Mouse (Mus musculus) effector memory CD4-positive, alpha-beta T cell, adult 5 months (primary cell): ENCODE measurements around the gene Loxl4. TPM values are rescaled to one million over a fixed set of nuclear protein-coding genes. Genes with fewer than 3 reads are reported as not detected.

ENCODE experiments used
- polyA plus RNA-seq: library from polyadenylated mRNA; unstranded; fragments of 100-300 nt; shearing (Covaris generic); gene quantifications from one replicate; pipeline ENCODE4 v1.2.1, GENCODE M21; 2017

Gene Loxl4
- 0.20 TPM for polyA plus RNA-seq

DNA sequence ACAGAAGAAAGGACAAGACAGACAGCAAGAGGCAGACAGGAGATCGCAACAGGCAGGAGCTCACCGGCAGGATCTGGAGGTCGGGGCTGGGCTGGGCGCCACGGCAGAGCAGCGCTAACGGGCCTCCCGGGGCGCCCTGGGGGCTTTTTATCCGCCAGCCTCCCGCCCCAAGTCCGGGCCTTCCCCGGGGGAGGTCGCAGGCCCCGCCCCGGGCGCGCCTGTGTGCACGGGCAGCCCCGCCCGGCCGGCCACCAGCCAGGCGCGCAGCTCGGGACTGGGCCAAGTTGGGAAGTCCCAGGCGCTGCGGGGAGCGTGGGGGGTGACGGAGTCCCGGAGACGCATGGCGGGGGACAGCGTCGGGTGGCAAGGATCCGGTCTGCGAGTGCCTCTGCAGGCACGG, at the start of gene Loxl4:
Gene Loxl4 (minus strand): TSS at position 160 of the 400 bp plus-strand sequence.

Other genes starting within 250 kb of the Loxl4 start
- gene Crtac1, start 181.0 kb downstream of the Loxl4 start, polyA plus RNA-seq: not detected
- 39.7 TPM for gene R3hcc1l, start 94.1 kb downstream of the Loxl4 start, polyA plus RNA-seq
- gene Pyroxd2, start 140.0 kb upstream of the Loxl4 start, polyA plus RNA-seq: 0.47 TPM
- 32.8 TPM for gene Hps1, start 167.2 kb upstream of the Loxl4 start, polyA plus RNA-seq